Mouse (Mus musculus): Measurements from ENCODE around the gene Dyrk1a.

- TF ChIP-seq CTCF (IDR thresholded peaks at IDR 0.05; ENCODE audit: insufficient read depth, low read length) = no peak
- no peak for TF ChIP-seq POLR2A (IDR thresholded peaks at IDR 0.05; ENCODE audit: borderline replicate concordance, extremely low read depth, low read depth, low read length)
Measured at GRCm38 (mm10) chr16:94536417-94537158, 33.2 kb upstream of the Dyrk1a start.

All from lung, adult 2 months (tissue).